Mouse (Mus musculus): ENCODE data around the gene Ccser1.

- TF ChIP-seq CTCF (IDR thresholded peaks at IDR 0.05; ENCODE audit: low read depth, low read length), result no peak
- no peak for TF ChIP-seq POLR2A (IDR thresholded peaks at IDR 0.05; ENCODE audit: extremely low read depth, insufficient read depth, low read length)
Observed at GRCm38 (mm10) chr6:61543459-61544044, 363.4 kb downstream of the Ccser1 start.
